Mouse (Mus musculus) embryo, embryonic 10.5 days (tissue): ENCODE data around the gene Vps35.

ENCODE experiments used
- DNase-seq: peaks from one replicate; pipeline ENCODE4 v3.0.0-alpha.2; 2015; ENCODE audit warnings: low spot score

The Vps35 gene

DNA sequence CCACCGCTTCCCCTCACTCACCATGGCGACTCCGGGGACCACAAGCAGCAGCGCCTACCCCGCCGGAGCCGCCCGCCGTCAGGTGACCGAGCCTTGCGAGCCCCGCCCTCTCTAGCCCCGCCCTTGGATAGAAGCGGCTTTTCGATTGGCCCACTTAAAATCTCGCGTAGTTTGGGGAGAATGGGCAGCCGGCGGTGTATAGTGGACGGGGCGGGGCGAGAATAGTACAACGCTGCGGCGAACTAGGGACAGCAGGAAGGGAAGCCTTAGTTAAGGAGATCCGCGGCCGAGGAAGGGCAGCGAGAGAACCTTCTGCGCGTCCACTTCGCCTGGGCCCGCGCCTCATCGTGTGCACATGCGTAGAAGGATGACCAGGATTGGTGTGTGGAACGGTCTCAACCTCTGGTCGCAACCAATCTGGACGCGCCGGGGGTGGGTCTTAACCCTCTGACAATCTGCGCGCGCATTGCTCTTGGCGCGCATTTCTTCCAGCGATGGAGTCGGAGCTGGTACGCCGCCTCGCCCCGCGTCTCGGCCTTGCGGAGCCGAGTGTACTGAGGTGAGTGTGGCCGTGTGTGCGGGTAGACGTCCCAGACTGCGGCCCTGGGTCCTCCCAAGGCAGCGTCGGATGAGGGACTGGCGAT lies at the start of gene Vps35, which contains the start of gene Orc6:
Gene Vps35, minus strand, starts transcription at position 369 of the 644 bp plus-strand sequence.
Gene Orc6, plus strand, starts transcription at position 199 of the 644 bp plus-strand sequence.
- DNase-seq, result peak; percentile 99

- peak; percentile 32 for DNase-seq
These were observed 40.4 kb upstream of the Vps35 start for GRCm38 (mm10) chr8:85339871-85340573.

DNA sequence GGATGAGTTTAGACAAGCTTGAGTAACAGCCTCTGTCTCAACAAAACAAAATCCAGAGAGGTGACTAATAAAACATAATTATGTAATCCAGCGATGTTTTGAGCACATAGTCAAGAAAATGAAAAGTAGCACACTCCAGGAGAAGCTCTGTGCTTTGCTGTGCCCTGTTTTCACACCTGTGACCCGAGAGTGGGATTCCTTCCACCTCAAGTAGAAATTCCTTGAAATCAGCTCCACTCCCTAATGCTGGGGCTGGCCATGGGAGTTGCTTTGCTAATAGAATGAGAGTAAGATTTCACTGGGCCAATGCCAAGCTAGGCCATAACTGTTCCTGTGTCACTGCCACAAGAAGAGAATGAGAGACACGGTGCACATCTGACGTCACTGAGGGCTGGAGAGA lies 38.1 kb upstream of the Vps35 start:
- DNase-seq, result no peak

GRCm38 (mm10) chr8:85336211-85336933 lies 36.8 kb upstream of the Vps35 start:
- DNase-seq, result no peak

- no peak for DNase-seq
These were observed 35.5 kb upstream of the Vps35 start for GRCm38 (mm10) chr8:85335105-85335504.

DNA sequence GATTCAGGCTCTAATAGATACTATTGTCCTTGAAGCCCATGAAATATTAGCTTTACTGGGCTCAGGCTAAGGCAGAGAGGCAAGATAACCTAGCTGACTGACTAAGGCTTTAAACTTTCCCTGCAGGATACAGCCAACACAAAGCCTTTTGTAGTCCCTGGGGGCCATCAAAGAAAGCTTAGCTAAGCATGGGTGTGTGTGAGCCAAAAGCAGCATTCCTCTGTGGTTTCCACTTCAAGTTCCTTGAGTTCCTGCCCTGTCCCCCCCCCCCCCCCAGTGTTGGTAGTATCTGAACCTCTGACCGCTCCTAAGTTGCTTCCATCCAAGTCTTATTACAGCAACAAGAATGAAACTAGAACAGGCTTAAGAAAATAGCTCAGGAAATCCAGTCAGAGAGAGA lies 29.9 kb upstream of the Vps35 start:
- DNase-seq, result no peak

DNA sequence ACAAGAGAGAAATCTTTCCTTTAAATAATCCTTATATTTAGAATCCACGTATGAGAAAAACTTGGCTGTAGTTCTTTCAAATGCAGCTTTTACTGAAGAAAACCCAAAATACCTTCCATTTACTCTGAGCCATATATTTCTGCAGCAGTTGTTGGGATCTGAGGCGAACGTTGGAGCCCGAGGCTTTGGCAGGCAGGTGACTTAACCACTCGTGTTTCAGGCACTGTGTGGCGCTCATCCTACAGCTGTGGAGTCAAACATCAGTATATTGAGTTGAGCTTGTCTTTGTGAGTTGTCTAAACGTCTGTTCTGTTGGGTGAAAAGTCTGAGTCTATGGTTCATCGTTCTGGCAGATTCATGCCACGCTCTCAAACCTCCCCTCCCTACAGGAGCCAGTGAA lies 27.4 kb upstream of the Vps35 start:
- no peak for DNase-seq

- DNase-seq, result no peak
These were observed 23.5 kb upstream of the Vps35 start for GRCm38 (mm10) chr8:85323084-85323483.

DNA sequence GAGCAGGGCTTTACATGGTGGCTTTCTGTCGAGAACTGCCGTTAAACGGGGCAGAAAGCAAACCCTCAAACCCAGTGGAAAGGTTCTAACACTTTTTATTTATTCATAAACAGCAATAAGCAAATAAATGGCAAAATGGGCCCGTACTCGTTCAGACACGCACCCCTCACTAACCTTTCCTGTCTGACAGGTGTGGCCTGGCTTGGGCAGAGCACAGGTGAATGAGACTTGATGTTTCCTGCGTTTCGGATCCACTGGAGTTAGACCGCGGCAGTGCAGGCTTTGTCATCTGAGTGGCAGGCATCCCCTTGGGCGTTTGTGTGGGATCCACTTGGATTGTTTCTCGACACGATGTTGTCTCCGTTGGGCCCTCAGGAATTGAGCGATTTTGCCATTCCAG lies 22.4 kb upstream of the Vps35 start:
- DNase-seq, result no peak

- no peak for DNase-seq
These were observed 18.9 kb upstream of the Vps35 start for GRCm38 (mm10) chr8:85318534-85318933.

GRCm38 (mm10) chr8:85313036-85313435 lies 13.4 kb upstream of the Vps35 start:
- no peak for DNase-seq

GRCm38 (mm10) chr8:85311743-85312142 lies 12.1 kb upstream of the Vps35 start:
- peak; percentile 68 for DNase-seq

- DNase-seq, result no peak
These were observed 9.0 kb upstream of the Vps35 start for GRCm38 (mm10) chr8:85308564-85308963.

DNA sequence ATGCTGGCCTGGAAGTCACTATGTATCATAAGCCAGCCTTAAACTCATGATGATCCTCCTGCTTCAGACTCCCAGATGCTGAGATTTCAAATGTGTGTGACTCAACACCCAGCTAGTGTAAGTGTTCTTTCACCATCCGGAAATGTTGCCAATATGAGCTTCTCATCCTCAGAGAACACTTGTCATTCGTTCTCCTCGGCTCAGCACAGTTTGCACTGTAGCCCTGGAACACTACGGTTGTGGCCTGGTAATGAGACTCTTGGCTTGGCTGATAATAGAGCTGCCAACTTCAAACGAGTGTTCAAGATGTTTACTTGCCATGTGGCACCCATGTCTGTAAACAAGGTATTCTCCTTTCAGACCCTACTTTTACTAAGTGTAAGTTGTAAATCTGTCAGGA lies 3.9 kb upstream of the Vps35 start:
- no peak for DNase-seq

- no peak for DNase-seq
These were observed 3.3 kb upstream of the Vps35 start for GRCm38 (mm10) chr8:85302931-85303330.

DNA sequence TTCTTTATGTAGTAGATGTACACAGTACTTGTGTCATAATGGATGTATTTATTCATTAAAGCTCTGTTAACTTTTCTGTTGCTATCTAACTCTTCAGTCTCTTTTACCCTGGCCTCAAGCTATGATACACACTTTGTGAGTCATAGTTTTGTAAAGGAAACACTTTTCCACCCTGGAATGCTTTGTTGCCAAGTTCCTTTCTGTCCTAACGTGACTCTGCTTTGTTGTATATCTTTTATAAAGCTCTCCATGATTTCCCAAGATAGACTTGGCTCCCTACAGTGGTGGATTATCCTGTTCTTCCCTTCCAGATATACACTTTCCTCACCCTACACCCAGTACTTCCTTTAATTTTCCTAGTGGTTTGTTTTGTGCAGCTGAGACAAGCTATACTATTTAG lies 2.3 kb upstream of the Vps35 start:
- no peak for DNase-seq

DNA sequence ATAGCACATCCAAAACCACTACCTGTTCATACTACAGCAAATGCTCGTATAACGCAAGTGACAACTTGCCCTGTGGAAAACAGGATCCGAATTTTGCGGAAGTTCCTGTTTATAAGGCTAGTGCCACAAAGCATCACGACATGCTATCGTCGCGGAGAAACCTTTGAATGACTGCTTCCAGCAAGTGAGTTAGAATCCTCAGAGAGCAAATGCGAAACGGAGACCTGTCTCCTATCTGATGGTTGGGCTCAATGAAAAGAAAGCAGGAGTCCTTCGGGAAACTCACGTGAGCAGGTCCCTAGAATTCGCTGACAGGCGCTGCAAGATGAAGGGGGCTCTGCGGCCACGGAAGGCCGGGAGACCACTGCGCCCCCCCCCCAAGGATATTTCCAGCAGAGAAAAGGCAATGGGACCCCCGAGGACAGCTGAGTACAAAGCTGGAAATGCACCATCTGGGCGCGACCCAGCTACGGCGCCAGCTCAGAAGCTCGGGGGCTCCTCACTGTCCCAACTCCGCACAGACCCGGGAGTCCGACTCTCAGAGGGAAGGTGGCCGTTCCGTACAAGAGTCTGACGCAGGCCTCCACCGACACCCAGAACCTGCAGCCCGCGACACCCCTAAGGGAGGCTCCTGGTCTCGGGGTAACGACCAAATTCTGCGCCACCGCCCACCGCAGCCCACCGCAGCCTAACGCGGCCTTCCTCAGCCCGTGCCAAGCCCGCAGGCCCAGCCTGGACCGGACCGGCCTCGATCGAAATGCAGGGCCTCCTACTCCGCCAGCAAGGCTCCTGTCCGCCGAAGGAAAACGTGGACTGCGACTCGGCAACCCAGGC lies 785 bp downstream of the Vps35 start:
- DNase-seq, result peak; percentile 46

DNA sequence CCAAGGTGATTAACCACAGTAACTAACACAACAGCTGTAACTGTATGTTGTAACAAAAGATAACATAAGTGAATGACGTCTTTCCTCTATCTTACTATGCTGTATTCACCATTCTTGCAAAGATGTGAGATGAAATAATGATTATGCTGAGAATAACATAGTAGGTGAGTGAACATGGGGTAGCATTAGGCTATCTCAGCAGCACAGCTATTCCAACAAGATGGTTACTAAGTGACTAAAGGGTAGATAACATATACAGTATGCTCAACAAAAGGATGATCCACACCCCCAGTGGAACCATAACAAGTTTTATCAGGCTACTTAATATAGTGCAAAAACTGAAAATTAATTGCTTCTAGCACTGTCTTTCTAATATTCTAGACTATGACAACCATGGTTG lies 12.8 kb downstream of the Vps35 start:
- DNase-seq, result no peak

DNA sequence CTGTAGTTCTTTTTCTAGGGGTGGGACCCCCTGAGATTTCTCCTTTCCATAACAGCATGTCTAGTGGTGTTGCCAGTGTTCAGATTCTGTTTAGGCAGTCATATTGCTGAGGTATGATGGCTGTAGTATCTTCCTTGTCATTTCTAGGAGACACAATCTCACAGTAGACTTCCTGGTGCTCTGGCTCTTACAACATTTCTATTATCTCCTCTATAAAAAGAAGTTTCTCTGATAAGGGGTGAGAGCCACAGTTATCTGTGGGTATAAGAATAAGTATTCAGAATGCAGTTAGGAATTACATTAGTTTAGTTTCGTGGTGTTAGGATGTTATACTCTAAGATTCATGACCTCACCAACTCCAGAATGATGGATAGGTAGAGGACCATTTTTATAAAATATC lies 72.3 kb downstream of the Vps35 start:
- DNase-seq, result no peak

- DNase-seq, result no peak
These were observed 73.9 kb downstream of the Vps35 start, which contains the start of gene Olfr371 for GRCm38 (mm10) chr8:85225688-85226087. TSS of gene Olfr371 (plus strand) at chr8:85225988.

DNA sequence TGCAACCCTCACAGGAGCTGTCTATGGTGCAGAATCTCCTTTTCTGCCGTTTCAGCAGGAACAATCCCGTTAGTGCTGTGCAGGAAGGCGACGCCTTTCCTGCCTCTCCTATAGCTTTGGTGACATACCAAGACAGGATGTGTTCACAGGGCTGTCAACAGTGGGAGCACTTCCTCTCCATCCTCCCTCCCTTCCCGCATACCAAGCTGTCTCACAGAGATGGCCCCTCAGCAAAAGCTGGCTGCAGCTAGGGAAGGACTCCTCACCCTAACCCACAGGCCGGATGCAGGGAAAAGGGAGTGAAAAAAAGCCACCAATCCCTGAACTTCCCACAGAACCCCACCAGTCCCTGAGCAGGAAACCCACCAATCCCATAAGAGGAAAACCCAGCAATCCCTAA lies 78.6 kb downstream of the Vps35 start:
- peak; percentile 8 for DNase-seq

- DNase-seq, result no peak
These were observed 79.4 kb downstream of the Vps35 start for GRCm38 (mm10) chr8:85220220-85220619.
